Mouse (Mus musculus) thymus, adult 2 months (tissue): ENCODE measurements around the gene Fkbp15.

Experiments used
- CTCF ChIP-seq: fragments of 200-500 bp; IDR thresholded peaks from 2 replicates; pipeline ENCODE4 v1.5.1; 2012; ENCODE audit warnings: mild to moderate bottlenecking, control low read depth, low read length, moderate library complexity, borderline replicate concordance; ENCODE audit not compliant: control insufficient read depth, poor library complexity, insufficient read depth; ENCODE audit errors: extremely low read depth
- POLR2A ChIP-seq: fragments of 200-500 bp; IDR thresholded peaks from 2 replicates; pipeline ENCODE4 v1.6.1; 2012; ENCODE audit warnings: mild to moderate bottlenecking, low read length, control low read depth, moderate library complexity; ENCODE audit not compliant: control insufficient read depth, poor library complexity, insufficient read depth; ENCODE audit errors: extremely low read depth

- TF ChIP-seq CTCF (no peak), POLR2A (no peak)
Observed at GRCm38 (mm10) chr4:62312821-62313220, 47.5 kb downstream of the Fkbp15 start.
